Mouse (Mus musculus): ENCODE results near the gene Shisa6.
A peak's percentile ranks its signal among the peaks of the same experiment; 100 is the strongest.

Shisa6 gene

GRCm38 (mm10) chr11:66222133-66222532 is 303.6 kb downstream of the Shisa6 start:
- DNase-seq: peak; percentile 72 to 87

- DNase-seq: no peak
Observed at GRCm38 (mm10) chr11:66218469-66218868, 307.3 kb downstream of the Shisa6 start.

DNA sequence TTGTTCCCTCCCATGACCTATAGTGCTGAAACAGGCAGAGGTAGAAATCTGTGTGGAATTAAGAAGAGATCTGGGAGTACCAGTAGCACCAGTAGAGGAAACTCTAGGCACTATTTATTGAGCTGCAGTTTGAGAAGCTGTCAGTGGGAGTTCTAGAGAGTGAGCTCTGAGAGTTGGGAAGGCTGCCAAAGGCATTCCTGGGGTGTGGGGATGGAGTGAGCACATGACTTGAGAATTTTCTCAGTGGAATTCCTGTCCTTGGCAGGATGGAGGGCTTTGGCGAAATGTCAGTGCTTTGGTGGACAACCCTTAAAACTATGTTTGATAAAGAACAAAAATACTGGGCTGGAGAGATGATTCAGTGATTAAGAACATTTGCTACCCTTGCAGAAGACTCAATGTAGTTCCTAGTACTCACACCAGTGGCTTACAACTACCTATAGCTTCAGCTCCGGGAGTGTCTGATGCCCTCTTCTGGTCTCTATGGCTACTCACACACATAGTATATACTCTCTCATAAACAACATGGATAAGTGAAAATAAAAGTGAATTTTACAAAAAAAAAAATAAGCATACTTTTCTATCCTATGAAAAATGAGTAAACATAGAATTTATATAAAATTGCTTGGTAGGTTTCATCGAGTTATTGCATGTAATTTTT is 337.0 kb downstream of the Shisa6 start:
- peak; percentile 76 to 80 for DNase-seq

- DNase-seq: peak; percentile 46 to 69
Observed at GRCm38 (mm10) chr11:66188146-66188545, 337.6 kb downstream of the Shisa6 start.

- no peak for DNase-seq
Observed at GRCm38 (mm10) chr11:66177781-66178180, 348.0 kb downstream of the Shisa6 start.

DNA sequence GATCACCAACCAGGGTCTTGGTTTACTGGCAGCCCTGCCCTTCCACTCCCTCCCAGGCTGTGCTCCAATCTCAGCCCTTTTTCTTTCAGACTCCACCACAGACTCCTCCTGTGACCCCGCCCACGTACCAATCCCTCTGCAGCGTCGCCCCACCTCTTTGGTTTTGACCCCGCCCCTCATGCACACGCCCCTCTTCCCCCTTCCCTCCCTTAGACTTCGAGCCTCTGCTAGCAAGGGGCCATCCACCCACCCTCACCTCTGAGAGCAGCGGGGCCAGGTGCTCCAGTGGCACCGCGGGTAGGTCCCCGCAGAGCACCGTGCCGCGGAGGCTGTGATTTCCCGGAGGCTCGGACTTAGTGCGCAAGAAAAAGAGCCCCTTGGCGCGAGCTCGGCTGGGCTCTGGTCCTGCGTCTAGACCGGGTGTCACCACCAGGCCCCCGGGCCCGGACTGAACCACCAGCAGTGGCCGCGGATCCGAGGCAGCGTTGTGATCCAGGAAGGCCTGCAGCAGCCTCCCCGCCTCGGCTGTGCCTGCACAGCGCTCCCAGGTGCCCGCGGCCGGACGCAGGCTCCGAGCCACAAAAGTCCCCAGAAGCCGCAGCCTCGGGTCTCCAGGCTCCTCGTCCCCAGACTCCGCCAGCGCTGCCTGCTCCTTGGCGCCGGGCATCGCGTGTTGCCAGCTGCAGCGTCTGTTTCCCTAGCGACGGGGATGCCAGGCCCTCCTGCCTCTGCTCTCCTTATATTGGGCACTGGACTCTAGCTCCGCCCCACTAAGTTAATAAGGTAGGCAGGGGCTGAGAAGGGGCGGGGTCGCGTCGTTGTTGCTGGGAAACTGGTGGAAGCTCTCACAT is 357.7 kb downstream of the Shisa6 start, which contains the start of gene Dnah9:
Dnah9 (minus strand) TSS at position 751 of the 851 bp plus-strand sequence.
- peak; percentile 92 to 95 for DNase-seq

DNA sequence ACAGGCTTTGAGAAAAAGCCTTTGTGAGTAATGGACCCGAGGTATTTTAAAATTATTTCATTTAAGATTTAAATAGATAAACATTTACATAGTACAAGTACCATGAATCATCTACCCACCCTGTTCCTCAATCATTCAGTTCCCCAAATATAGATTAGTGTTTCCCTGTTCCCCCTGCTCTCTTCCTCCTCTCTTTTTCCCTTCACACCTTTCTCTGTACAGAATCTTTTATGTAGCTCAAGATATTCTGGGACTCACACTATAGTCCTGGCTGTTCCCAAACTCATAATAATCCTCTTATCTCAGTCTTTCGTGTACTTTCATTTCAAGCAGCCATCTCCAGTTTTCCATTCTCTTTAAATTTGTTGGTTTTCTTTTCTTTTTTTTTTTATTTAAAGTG is 361.7 kb downstream of the Shisa6 start:
- no peak for DNase-seq

Data from cerebellum, postnatal 10 days (tissue).